Mouse (Mus musculus) stomach, embryonic 14.5 days (tissue): ENCODE data around the gene Tbx15. TPM values are rescaled to one million over a fixed set of nuclear protein-coding genes. Genes with fewer than 3 reads are reported as not detected.

Experiments used
- ATAC-seq: fragments of 200-750 bp; cut with Nextera tagmentation; 2 replicates; pipeline ENCODE4 v1.8.0; 2017; ENCODE audit warnings: low read depth, moderate TSS enrichment; ENCODE audit not compliant: insufficient number of reproducible peaks, insufficient read depth, low FRiP score
- H3K27ac ChIP-seq: fragments of 300-500 bp; sonication (generic); 2 replicates; pipeline ENCODE4 v1.5.1; 2014; ENCODE audit warnings: mild to moderate bottlenecking, low read length, moderate library complexity, mixed read lengths
- H3K27me3 ChIP-seq: fragments of 300-500 bp; sonication (generic); 2 replicates; pipeline ENCODE4 v1.6.1; 2014; ENCODE audit warnings: low read length, control low read depth, mixed read lengths; ENCODE audit not compliant: control insufficient read depth, insufficient read depth
- H3K36me3 ChIP-seq: fragments of 300-500 bp; sonication (generic); 2 replicates; pipeline ENCODE4 v1.6.1; 2014; ENCODE audit warnings: mild to moderate bottlenecking, control low read depth, low read length, moderate library complexity, mixed read lengths; ENCODE audit not compliant: control insufficient read depth, insufficient read depth
- H3K4me1 ChIP-seq: fragments of 300-500 bp; sonication (generic); 2 replicates; pipeline ENCODE4 v1.6.1; 2014; ENCODE audit warnings: low read length, control low read depth, mixed read lengths; ENCODE audit not compliant: control insufficient read depth, insufficient read depth
- H3K4me2 ChIP-seq: fragments of 300-500 bp; sonication (generic); replicated peaks from 2 replicates; pipeline ENCODE4 v1.6.1; 2014; ENCODE audit warnings: low read depth, low read length, control low read depth
- H3K4me3 ChIP-seq: fragments of 300-500 bp; sonication (generic); 2 replicates; pipeline ENCODE4 v1.5.1; 2014; ENCODE audit warnings: low read depth, low read length, control low read depth
- H3K9ac ChIP-seq: fragments of 300-500 bp; sonication (generic); replicated peaks from 2 replicates; pipeline ENCODE4 v1.6.1; 2014; ENCODE audit warnings: low read depth, mild to moderate bottlenecking, control low read depth, low read length, moderate library complexity, mixed read lengths
- H3K9me3 ChIP-seq: fragments of 300-500 bp; sonication (generic); 2 replicates; pipeline ENCODE4 v1.6.1; 2016; ENCODE audit warnings: low read depth, low read length, control low read depth; ENCODE audit not compliant: control insufficient read depth
- WGBS: fragments of 180-500 bp; shearing (Covaris S2); extraction: QIAGEN DNeasy Blood & Tissue Kit; methylation state at CpG from one replicate; pipeline ENCODE4 v1.1.7; 2014; 5-methylcytosine and 5-hydroxymethylcytosine counted together
- polyA plus RNA-seq: library from polyadenylated mRNA; unstranded; fragments of >200 nt; fragmentation: Nextera tagmentation; extraction: Ambion mirVana; gene quantifications from 2 replicates; pipeline ENCODE4 v1.2.1, GENCODE M21; 2014

Gene Tbx15
- polyA plus RNA-seq, 1 experiment from 2014 or later = 0.13 TPM

DNA sequence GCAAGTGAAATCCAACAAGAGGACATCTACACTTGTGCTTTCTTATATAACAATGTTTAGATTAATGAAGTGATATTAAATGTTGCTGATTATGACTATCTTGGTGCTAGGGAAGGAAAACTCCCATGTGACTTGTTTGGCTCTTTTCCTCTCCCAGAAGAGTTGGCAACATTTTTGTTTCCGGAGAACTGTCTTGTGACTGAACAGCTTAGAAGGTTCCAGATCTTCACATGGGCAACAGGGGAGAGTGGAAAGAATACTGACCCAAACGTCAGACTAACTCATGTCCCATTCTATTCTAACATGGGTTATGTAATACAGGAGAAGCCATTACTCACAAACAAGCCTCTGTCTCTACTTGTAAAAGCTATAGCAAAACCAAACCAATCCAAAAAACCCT, 60.7 kb downstream of the Tbx15 start:
- no peak overlapping the region for H3K9ac ChIP-seq
- H3K4me2 ChIP-seq = no peak overlapping the region
- H3K4me3 ChIP-seq = no peak overlapping the region
- WGBS = 73% methylated on average over 2 of the region's 2 CpGs
- H3K4me1 ChIP-seq = no peaks in the 10 kb centered on the region
- no peaks in the 10 kb centered on the region for H3K36me3 ChIP-seq
- ATAC-seq = no peak
- no peaks in the 10 kb centered on the region for H3K9me3 ChIP-seq
- H3K27me3 ChIP-seq = no peaks in the 10 kb centered on the region
- no peak overlapping the region for H3K27ac ChIP-seq

DNA sequence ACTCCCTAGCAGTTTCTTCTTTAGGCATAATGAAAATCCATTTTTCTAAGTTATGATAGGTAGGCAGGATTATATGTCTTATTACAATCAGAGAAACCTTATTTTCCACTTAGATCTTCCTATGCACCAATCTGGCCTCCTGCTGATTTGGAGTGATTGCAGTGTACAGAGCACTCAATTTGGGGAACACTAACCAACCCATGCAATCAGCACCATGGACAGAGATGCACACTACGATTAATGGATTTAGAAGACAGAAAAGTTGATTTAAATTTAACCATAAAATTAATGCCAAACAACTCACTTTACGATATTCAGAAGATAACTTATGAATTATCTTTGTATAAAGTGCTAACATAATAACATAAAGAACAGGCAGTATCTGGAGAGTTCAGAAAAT, 70.7 kb downstream of the Tbx15 start:
- 35% methylated on average over 2 of the region's 2 CpGs for WGBS
- H3K4me3 ChIP-seq = no peak overlapping the region

DNA sequence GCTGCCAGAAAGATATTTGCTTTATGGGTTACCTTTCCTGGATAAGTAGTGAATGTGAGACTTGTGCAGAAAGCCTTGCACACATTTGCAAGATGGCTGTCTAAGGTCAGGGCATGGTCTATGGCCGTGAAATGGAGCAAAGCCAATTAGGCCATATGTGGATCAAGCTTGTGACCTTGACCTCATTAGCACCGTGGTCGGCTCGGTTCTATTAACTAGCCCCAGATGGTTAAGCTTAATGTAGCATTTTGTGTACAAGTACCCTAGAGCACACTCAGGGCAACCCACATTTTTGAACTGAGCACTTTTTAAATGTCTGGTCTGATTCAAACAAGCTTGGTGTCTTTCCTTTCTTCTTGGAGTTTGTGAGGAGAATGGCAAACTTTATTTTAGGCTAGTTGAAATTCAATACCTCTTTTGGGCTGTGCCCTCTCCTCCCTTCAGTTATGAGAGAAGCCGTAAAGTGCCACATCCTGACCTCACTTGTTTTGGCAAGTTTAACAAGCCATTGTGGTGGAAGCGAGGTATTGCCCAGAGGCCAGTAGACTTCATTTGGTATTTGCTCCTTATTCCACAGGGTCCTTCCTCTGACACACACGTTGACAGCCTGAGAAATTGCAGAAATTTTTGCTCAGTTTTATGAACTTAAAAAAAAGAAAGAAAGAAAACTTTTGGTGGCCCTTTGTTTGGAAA, 71.9 kb downstream of the Tbx15 start:
- Histone ChIP-seq H3K9me3 (no peaks in the 10 kb centered on the region), H3K9ac (no peak overlapping the region), H3K4me3 (no peak overlapping the region), H3K36me3 (no peaks in the 10 kb centered on the region), H3K4me2 (no peak overlapping the region), H3K27ac (no peak overlapping the region), H3K4me1 (no peaks in the 10 kb centered on the region), H3K27me3 (no peaks in the 10 kb centered on the region)
- WGBS = 66% methylated on average over 7 of the region's 7 CpGs
- no peak for ATAC-seq

More for the DNA sequence above, 70.7 kb downstream of the Tbx15 start:
- ATAC-seq = no peak
- no peak overlapping the region for H3K27ac ChIP-seq
- H3K4me2 ChIP-seq = no peak overlapping the region
- no peaks in the 10 kb centered on the region for H3K9me3 ChIP-seq
- H3K36me3 ChIP-seq = no peaks in the 10 kb centered on the region
- H3K4me1 ChIP-seq = no peaks in the 10 kb centered on the region
- H3K27me3 ChIP-seq = no peaks in the 10 kb centered on the region
- H3K9ac ChIP-seq = no peak overlapping the region

DNA sequence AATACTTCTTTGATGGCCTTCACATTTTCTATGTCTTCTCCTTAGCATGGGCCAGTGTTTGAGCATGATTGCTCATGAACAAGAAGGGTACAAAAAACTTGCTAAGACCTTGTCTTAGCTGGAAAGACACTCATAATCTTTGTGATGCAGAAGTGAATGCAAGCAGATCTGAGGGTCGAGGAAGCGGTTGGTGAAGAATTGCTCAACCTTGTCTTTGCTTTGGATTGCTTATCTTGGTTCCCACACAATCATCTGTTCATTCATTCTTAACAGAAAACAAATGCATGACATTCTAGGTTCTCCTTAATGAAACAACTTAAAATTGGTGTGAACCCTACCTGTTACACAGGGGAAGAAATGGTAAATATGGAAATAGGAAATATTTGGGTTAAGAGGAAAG, 82.2 kb downstream of the Tbx15 start:
- Histone ChIP-seq H3K4me2 (no peak overlapping the region), H3K27me3 (no peaks in the 10 kb centered on the region), H3K9ac (no peak overlapping the region), H3K27ac (no peak overlapping the region), H3K36me3 (no peaks in the 10 kb centered on the region), H3K4me3 (no peak overlapping the region), H3K9me3 (no peaks in the 10 kb centered on the region), H3K4me1 (no peaks in the 10 kb centered on the region)
- no peak for ATAC-seq
- WGBS = 84% methylated on average over 2 of the region's 2 CpGs

DNA sequence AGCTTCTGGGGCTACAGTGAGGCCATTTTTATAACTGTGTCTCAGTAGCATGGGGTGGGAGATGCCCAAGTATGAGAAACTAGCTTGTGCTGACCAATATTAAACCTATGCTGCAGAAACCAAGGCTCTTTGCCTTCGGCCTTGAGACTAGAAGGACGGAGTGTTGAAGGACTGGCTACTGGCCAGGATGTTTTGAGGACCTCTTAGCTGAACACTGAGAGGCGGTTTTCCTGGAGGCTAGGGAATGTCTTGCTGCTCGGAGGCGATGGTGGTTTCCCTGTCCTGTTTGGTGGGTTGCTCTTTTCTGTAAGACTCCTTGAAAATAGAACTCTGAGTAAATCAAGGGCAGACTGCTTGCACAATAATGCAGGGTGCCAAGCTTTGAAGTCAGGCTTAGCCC, 89.1 kb downstream of the Tbx15 start:
- no peaks in the 10 kb centered on the region for H3K9me3 ChIP-seq
- no peaks in the 10 kb centered on the region for H3K4me1 ChIP-seq
- no peak overlapping the region for H3K27ac ChIP-seq
- WGBS = 85% methylated on average over 5 of the region's 5 CpGs
- H3K4me2 ChIP-seq = no peak overlapping the region
- no peaks in the 10 kb centered on the region for H3K36me3 ChIP-seq
- ATAC-seq = no peak
- no peak overlapping the region for H3K4me3 ChIP-seq
- H3K27me3 ChIP-seq = no peaks in the 10 kb centered on the region
- H3K9ac ChIP-seq = no peak overlapping the region

DNA sequence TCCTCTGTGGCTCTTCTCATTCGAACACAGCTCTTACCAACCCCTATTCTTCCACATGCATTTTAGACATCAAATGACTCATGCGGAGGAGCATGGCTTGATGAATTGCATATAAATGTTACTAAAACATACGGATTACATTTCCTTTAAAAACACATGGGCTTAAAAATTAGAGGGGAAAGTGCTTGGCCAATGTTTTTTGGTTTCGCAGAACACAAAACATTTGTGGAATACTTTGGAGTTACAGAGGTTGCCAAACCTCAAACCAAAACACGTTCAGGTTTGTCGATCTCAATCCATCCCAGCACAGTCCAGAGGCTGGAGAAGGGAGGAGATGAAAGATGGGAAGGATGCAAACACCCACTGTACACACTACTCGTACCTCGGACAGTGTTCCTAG, 90.9 kb downstream of the Tbx15 start:
- no peak overlapping the region for H3K4me3 ChIP-seq
- ATAC-seq = no peak
- H3K9ac ChIP-seq = no peak overlapping the region
- no peaks in the 10 kb centered on the region for H3K27me3 ChIP-seq
- H3K36me3 ChIP-seq = no peaks in the 10 kb centered on the region
- no peak overlapping the region for H3K27ac ChIP-seq
- no peak overlapping the region for H3K4me2 ChIP-seq
- no peaks in the 10 kb centered on the region for H3K4me1 ChIP-seq
- H3K9me3 ChIP-seq = no peaks in the 10 kb centered on the region
- 83% methylated on average over 8 of the region's 8 CpGs for WGBS

DNA sequence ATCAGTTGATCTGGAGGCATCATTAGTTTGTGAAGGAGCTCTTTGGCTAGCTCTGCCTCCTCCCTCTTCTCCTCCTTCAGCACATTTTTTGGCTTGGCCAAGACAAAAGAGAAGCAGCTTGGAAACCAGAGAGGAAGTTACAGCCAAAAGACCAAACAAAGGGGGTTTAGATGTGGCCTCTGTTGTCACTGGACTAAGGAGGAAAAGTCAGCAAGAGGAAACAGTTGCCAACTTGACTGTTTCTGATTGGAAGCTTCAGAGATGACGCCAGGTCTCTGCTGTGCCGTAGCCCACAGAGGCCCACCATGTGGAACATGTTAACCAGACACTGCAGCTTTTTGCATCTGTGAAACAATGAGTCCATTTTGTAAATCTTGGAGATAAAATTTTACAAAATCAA, 96.7 kb downstream of the Tbx15 start:
- Histone ChIP-seq H3K4me3 (no peak overlapping the region), H3K9me3 (no peaks in the 10 kb centered on the region), H3K4me1 (no peaks in the 10 kb centered on the region), H3K27ac (no peak overlapping the region), H3K4me2 (no peak overlapping the region), H3K36me3 (no peaks in the 10 kb centered on the region), H3K27me3 (no peaks in the 10 kb centered on the region), H3K9ac (no peak overlapping the region)
- WGBS = 85% methylated on average over 2 of the region's 2 CpGs
- no peak for ATAC-seq

DNA sequence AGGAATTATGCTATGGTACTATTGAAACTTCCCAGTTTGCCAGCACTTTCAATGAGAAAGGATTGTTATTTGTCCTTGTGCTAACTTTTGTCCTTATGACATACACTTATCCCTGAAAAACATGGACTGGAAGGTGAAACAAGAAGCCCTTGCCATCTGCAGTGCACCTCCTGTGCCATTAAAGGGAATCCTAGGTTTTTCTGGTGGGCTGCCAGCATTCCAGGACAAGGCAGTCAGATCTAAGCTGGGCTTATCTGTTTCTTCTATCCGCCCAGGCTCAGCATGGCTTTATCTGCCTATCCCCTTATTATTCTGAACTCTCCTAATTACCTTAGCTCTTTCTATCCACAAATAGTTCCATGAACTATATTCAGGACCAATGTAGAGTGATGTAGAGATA, 98.6 kb downstream of the Tbx15 start:
- Histone ChIP-seq H3K4me2 (no peak overlapping the region), H3K9ac (no peak overlapping the region), H3K36me3 (no peaks in the 10 kb centered on the region), H3K9me3 (no peaks in the 10 kb centered on the region), H3K27me3 (no peaks in the 10 kb centered on the region), H3K27ac (no peak overlapping the region), H3K4me3 (no peak overlapping the region), H3K4me1 (no peaks in the 10 kb centered on the region)
- WGBS = 67% methylated on average over 1 of the region's 1 CpGs
- ATAC-seq = no peak

DNA sequence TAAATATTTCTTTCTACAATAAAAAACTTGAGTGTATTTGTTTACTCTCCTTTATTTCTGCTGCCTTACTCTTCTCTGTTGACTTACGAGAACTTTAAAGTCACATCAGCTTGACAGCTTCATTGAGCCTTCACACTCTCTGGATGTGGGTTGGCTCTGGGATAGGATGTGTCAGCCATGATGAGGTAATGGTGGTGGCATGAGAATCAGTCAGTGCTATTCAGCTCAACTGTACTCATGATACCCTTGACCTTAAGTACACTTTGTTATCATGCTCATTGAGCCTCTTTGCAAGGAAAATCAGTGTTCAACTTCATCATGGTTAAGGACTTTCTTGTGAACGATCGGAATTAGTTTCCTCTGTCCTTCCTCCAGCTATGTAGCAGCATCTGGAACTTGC, 99.8 kb downstream of the Tbx15 start:
- H3K9ac ChIP-seq = no peak overlapping the region
- no peaks in the 10 kb centered on the region for H3K36me3 ChIP-seq
- ATAC-seq = no peak
- WGBS = 81% methylated on average over 3 of the region's 3 CpGs
- H3K27me3 ChIP-seq = no peaks in the 10 kb centered on the region
- H3K27ac ChIP-seq = no peak overlapping the region
- no peak overlapping the region for H3K4me2 ChIP-seq
- no peaks in the 10 kb centered on the region for H3K4me1 ChIP-seq
- H3K9me3 ChIP-seq = no peaks in the 10 kb centered on the region
- no peak overlapping the region for H3K4me3 ChIP-seq
